Mouse (Mus musculus) CD4-positive, CD25-positive, alpha-beta regulatory T cell, adult 4 months (primary cell): ENCODE results near the gene Med11. TPM values are rescaled to one million over a fixed set of nuclear protein-coding genes. Genes with fewer than 3 reads are reported as not detected.
A peak's percentile ranks its signal among the peaks of the same experiment; 100 is the strongest.
"Not testable (repeated sequence)": the region's sequence is repeated elsewhere in the genome, so short reads cannot be mapped to it uniquely, and the experiment has no call there.

Experiments
- ATAC-seq: one replicate; pipeline ENCODE4 v1.8.0; 2017
- polyA plus RNA-seq, 2 experiments: library from polyadenylated mRNA; unstranded; fragments of 100-300 nt; shearing (Covaris generic); gene quantifications; one replicate each; pipeline ENCODE4 v1.2.1; 2017

Gene Med11
- polyA plus RNA-seq = 10 to 100 TPM; 84.3 to 85.7 TPM

GRCm38 (mm10) chr11:70451797-70452498, at the start of gene Med11:
Gene Med11 (plus strand): TSS chr11:70451919.
- peak; percentile 96 for ATAC-seq

- no peak for ATAC-seq
Measured at GRCm38 (mm10) chr11:70403598-70403997, 48.1 kb upstream of the Med11 start.

GRCm38 (mm10) chr11:70409594-70410296, 42.0 kb upstream of the Med11 start, which contains the start of gene Pelp1:
Gene Pelp1 (minus strand): TSS chr11:70410031.
- ATAC-seq = peak; percentile 85

GRCm38 (mm10) chr11:70410297-70410643, 41.4 kb upstream of the Med11 start:
- peak; percentile 56 for ATAC-seq

GRCm38 (mm10) chr11:70412591-70412990, 39.1 kb upstream of the Med11 start:
- no peak for ATAC-seq

- no peak for ATAC-seq
Measured at GRCm38 (mm10) chr11:70413961-70414360, 37.8 kb upstream of the Med11 start.

GRCm38 (mm10) chr11:70418199-70418598, 33.5 kb upstream of the Med11 start:
- ATAC-seq = no peak

- no peak for ATAC-seq
Measured at GRCm38 (mm10) chr11:70419486-70419885, 32.2 kb upstream of the Med11 start.

- not testable (repeated sequence) for ATAC-seq
Measured at GRCm38 (mm10) chr11:70426598-70426997, 25.1 kb upstream of the Med11 start.

GRCm38 (mm10) chr11:70431574-70431973, 20.1 kb upstream of the Med11 start:
- no peak for ATAC-seq

GRCm38 (mm10) chr11:70432048-70432894, 19.4 kb upstream of the Med11 start, which contains the start of gene Arrb2:
Gene Arrb2 (plus strand): TSS chr11:70432635.
- ATAC-seq = peak; percentile 80

GRCm38 (mm10) chr11:70432895-70433568, 18.7 kb upstream of the Med11 start:
- ATAC-seq = peak; percentile 24

- no peak for ATAC-seq
Measured at GRCm38 (mm10) chr11:70433569-70433943, 18.2 kb upstream of the Med11 start.

- no peak for ATAC-seq
Measured at GRCm38 (mm10) chr11:70433951-70434350, 17.8 kb upstream of the Med11 start.

GRCm38 (mm10) chr11:70435476-70435875, 16.2 kb upstream of the Med11 start:
- peak; percentile 17 for ATAC-seq

GRCm38 (mm10) chr11:70437426-70437825, 14.3 kb upstream of the Med11 start:
- no peak for ATAC-seq

GRCm38 (mm10) chr11:70438728-70439374, 12.9 kb upstream of the Med11 start:
- ATAC-seq = no peak

GRCm38 (mm10) chr11:70440637-70441036, 11.1 kb upstream of the Med11 start:
- ATAC-seq = no peak

GRCm38 (mm10) chr11:70441882-70442281, 9.8 kb upstream of the Med11 start:
- no peak for ATAC-seq

- no peak for ATAC-seq
Measured at GRCm38 (mm10) chr11:70443964-70444363, 7.8 kb upstream of the Med11 start.

GRCm38 (mm10) chr11:70444667-70445066, 7.1 kb upstream of the Med11 start:
- no peak for ATAC-seq

- no peak for ATAC-seq
Measured at GRCm38 (mm10) chr11:70446756-70447155, 5.0 kb upstream of the Med11 start.
